Mouse (Mus musculus): ENCODE results near the gene Adgrl2. TPM values are rescaled to one million over a fixed set of nuclear protein-coding genes. Genes with fewer than 3 reads are reported as not detected.

Adgrl2 gene
- polyA plus RNA-seq, 1 experiment from 2014 or later: 80.2 TPM

- no peak overlapping the region for H3K27ac ChIP-seq (replicated peaks; ENCODE audit: low read depth, low read length)
- ATAC-seq (ENCODE audit: low read depth) (no peak), DNase-seq (ENCODE audit: low spot score) (no peak)
- H3K4me3 ChIP-seq (ENCODE audit: low read depth, low read length): no peak overlapping the region
- H3K9ac ChIP-seq (ENCODE audit: low read depth, low read length): no peak overlapping the region
- peaks cover 31% of the 10 kb centered on the region for H3K4me1 ChIP-seq (ENCODE audit: control insufficient read depth, insufficient read depth, low read length)
- H3K27me3 ChIP-seq (replicated peaks; ENCODE audit: control insufficient read depth, insufficient read depth, low read length): no peaks in the 10 kb centered on the region
- no peak overlapping the region for H3K4me2 ChIP-seq (ENCODE audit: low read depth, low read length)
- 89% methylated on average over 5 of the region's 5 CpGs for WGBS
- H3K36me3 ChIP-seq (ENCODE audit: control insufficient read depth, insufficient read depth, low read length): no peaks in the 10 kb centered on the region
- no peaks in the 10 kb centered on the region for H3K9me3 ChIP-seq (ENCODE audit: control insufficient read depth, low read length)
Observed at GRCm38 (mm10) chr3:148963381-148964044, 26.8 kb downstream of the Adgrl2 start.

- WGBS: 66% methylated on average over 5 of the region's 5 CpGs
- H3K4me1 ChIP-seq (ENCODE audit: control insufficient read depth, insufficient read depth, low read length): peaks cover 42% of the 10 kb centered on the region
- no peaks in the 10 kb centered on the region for H3K9me3 ChIP-seq (ENCODE audit: control insufficient read depth, low read length)
- H3K27ac ChIP-seq (replicated peaks; ENCODE audit: low read depth, low read length): no peak overlapping the region
- no peaks in the 10 kb centered on the region for H3K27me3 ChIP-seq (replicated peaks; ENCODE audit: control insufficient read depth, insufficient read depth, low read length)
- no peak overlapping the region for H3K9ac ChIP-seq (ENCODE audit: low read depth, low read length)
- H3K4me2 ChIP-seq (ENCODE audit: low read depth, low read length): no peak overlapping the region
- ATAC-seq (ENCODE audit: low read depth) (no peak), DNase-seq (ENCODE audit: low spot score) (no peak)
- H3K36me3 ChIP-seq (ENCODE audit: control insufficient read depth, insufficient read depth, low read length): no peaks in the 10 kb centered on the region
- no peak overlapping the region for H3K4me3 ChIP-seq (ENCODE audit: low read depth, low read length)
Observed at GRCm38 (mm10) chr3:148961611-148962010, 28.7 kb downstream of the Adgrl2 start.

- Histone ChIP-seq H3K36me3 (ENCODE audit: control insufficient read depth, insufficient read depth, low read length) (no peaks in the 10 kb centered on the region), H3K27me3 (replicated peaks; ENCODE audit: control insufficient read depth, insufficient read depth, low read length) (no peaks in the 10 kb centered on the region), H3K4me2 (ENCODE audit: low read depth, low read length) (no peak overlapping the region), H3K9ac (ENCODE audit: low read depth, low read length) (no peak overlapping the region), H3K27ac (replicated peaks; ENCODE audit: low read depth, low read length) (no peak overlapping the region), H3K4me1 (ENCODE audit: control insufficient read depth, insufficient read depth, low read length) (peaks cover 38% of the 10 kb centered on the region), H3K9me3 (ENCODE audit: control insufficient read depth, low read length) (no peaks in the 10 kb centered on the region), H3K4me3 (ENCODE audit: low read depth, low read length) (no peak overlapping the region)
- 47% methylated on average over 9 of the region's 9 CpGs for WGBS
- DNase-seq (ENCODE audit: low spot score) (no peak), ATAC-seq (ENCODE audit: low read depth) (no peak)
Observed at GRCm38 (mm10) chr3:148960751-148961289, 29.5 kb downstream of the Adgrl2 start.

- Histone ChIP-seq H3K4me1 (ENCODE audit: control insufficient read depth, insufficient read depth, low read length) (peaks cover 36% of the 10 kb centered on the region), H3K27ac (replicated peaks; ENCODE audit: low read depth, low read length) (no peak overlapping the region), H3K4me3 (ENCODE audit: low read depth, low read length) (no peak overlapping the region), H3K27me3 (replicated peaks; ENCODE audit: control insufficient read depth, insufficient read depth, low read length) (no peaks in the 10 kb centered on the region), H3K9ac (ENCODE audit: low read depth, low read length) (no peak overlapping the region), H3K9me3 (ENCODE audit: control insufficient read depth, low read length) (no peaks in the 10 kb centered on the region), H3K4me2 (ENCODE audit: low read depth, low read length) (peak overlapping the region; percentile 48; the same call in 1 of the 2 replicates), H3K36me3 (ENCODE audit: control insufficient read depth, insufficient read depth, low read length) (no peaks in the 10 kb centered on the region)
- DNase-seq (ENCODE audit: low spot score) (no peak), ATAC-seq (ENCODE audit: low read depth) (no peak)
- WGBS: 77% methylated on average over 10 of the region's 10 CpGs
Observed at GRCm38 (mm10) chr3:148960215-148960614, 30.1 kb downstream of the Adgrl2 start.

GRCm38 (mm10) chr3:148959327-148960025 is 30.9 kb downstream of the Adgrl2 start:
- 17% methylated on average over 15 of the region's 15 CpGs for WGBS
- Histone ChIP-seq H3K4me2 (ENCODE audit: low read depth, low read length) (peak overlapping the region; percentile 48), H3K9ac (ENCODE audit: low read depth, low read length) (peak overlapping the region; percentile 17; the same call in 1 of the 2 replicates), H3K9me3 (ENCODE audit: control insufficient read depth, low read length) (no peaks in the 10 kb centered on the region), H3K4me1 (ENCODE audit: control insufficient read depth, insufficient read depth, low read length) (peaks cover 36% of the 10 kb centered on the region), H3K4me3 (ENCODE audit: low read depth, low read length) (peak overlapping the region; percentile 21), H3K27ac (replicated peaks; ENCODE audit: low read depth, low read length) (no peak overlapping the region; the same call in 1 of the 2 replicates), H3K36me3 (ENCODE audit: control insufficient read depth, insufficient read depth, low read length) (0 out of 2 replicates have a peak, but pooled peaks cover 4% of the 10 kb centered on the region), H3K27me3 (replicated peaks; ENCODE audit: control insufficient read depth, insufficient read depth, low read length) (no peaks in the 10 kb centered on the region)
- ATAC-seq (ENCODE audit: low read depth) (0 out of 2 replicates have a peak, but pooled peaks have one; percentile 24), DNase-seq (ENCODE audit: low spot score) (no peak)

- H3K36me3 ChIP-seq (ENCODE audit: control insufficient read depth, insufficient read depth, low read length): 0 out of 2 replicates have a peak, but pooled peaks cover 4% of the 10 kb centered on the region
- no peak overlapping the region for H3K27ac ChIP-seq (replicated peaks; ENCODE audit: low read depth, low read length)
- no peaks in the 10 kb centered on the region for H3K27me3 ChIP-seq (replicated peaks; ENCODE audit: control insufficient read depth, insufficient read depth, low read length)
- no peak overlapping the region for H3K4me3 ChIP-seq (ENCODE audit: low read depth, low read length)
- H3K9me3 ChIP-seq (ENCODE audit: control insufficient read depth, low read length): no peaks in the 10 kb centered on the region
- H3K4me1 ChIP-seq (ENCODE audit: control insufficient read depth, insufficient read depth, low read length): peaks cover 36% of the 10 kb centered on the region
- no peak overlapping the region for H3K9ac ChIP-seq (ENCODE audit: low read depth, low read length)
- H3K4me2 ChIP-seq (ENCODE audit: low read depth, low read length): peak overlapping the region; percentile 48; the same call in 1 of the 2 replicates
- no peak for DNase-seq (ENCODE audit: low spot score)
- no peak for ATAC-seq (ENCODE audit: low read depth)
- 64% methylated on average over 5 of the region's 5 CpGs for WGBS
Observed at GRCm38 (mm10) chr3:148958714-148959113, 31.6 kb downstream of the Adgrl2 start.

- Histone ChIP-seq H3K4me3 (ENCODE audit: low read depth, low read length) (no peak overlapping the region), H3K4me2 (ENCODE audit: low read depth, low read length) (no peak overlapping the region), H3K9me3 (ENCODE audit: control insufficient read depth, low read length) (no peaks in the 10 kb centered on the region), H3K27me3 (replicated peaks; ENCODE audit: control insufficient read depth, insufficient read depth, low read length) (no peaks in the 10 kb centered on the region), H3K4me1 (ENCODE audit: control insufficient read depth, insufficient read depth, low read length) (peaks cover 36% of the 10 kb centered on the region), H3K27ac (replicated peaks; ENCODE audit: low read depth, low read length) (no peak overlapping the region), H3K36me3 (ENCODE audit: control insufficient read depth, insufficient read depth, low read length) (0 out of 2 replicates have a peak, but pooled peaks cover 4% of the 10 kb centered on the region), H3K9ac (ENCODE audit: low read depth, low read length) (no peak overlapping the region)
- 50% methylated on average over 9 of the region's 9 CpGs for WGBS
- DNase-seq (ENCODE audit: low spot score) (no peak), ATAC-seq (ENCODE audit: low read depth) (no peak)
Observed at GRCm38 (mm10) chr3:148958185-148958584, 32.2 kb downstream of the Adgrl2 start.

- peak overlapping the region; percentile 4; the same call in 1 of the 2 replicates for H3K4me2 ChIP-seq (ENCODE audit: low read depth, low read length)
- no peak overlapping the region for H3K9ac ChIP-seq (ENCODE audit: low read depth, low read length)
- peaks cover 16% of the 10 kb centered on the region; the same call in 1 of the 2 replicates for H3K36me3 ChIP-seq (ENCODE audit: control insufficient read depth, insufficient read depth, low read length)
- H3K4me1 ChIP-seq (ENCODE audit: control insufficient read depth, insufficient read depth, low read length): peaks cover 36% of the 10 kb centered on the region
- H3K9me3 ChIP-seq (ENCODE audit: control insufficient read depth, low read length): no peaks in the 10 kb centered on the region
- no peak overlapping the region for H3K4me3 ChIP-seq (ENCODE audit: low read depth, low read length)
- DNase-seq (ENCODE audit: low spot score): peak; percentile 54
- no peak overlapping the region for H3K27ac ChIP-seq (replicated peaks; ENCODE audit: low read depth, low read length)
- no peaks in the 10 kb centered on the region for H3K27me3 ChIP-seq (replicated peaks; ENCODE audit: control insufficient read depth, insufficient read depth, low read length)
- 51% methylated on average over 7 of the region's 7 CpGs for WGBS
- ATAC-seq (ENCODE audit: low read depth): no peak; the same call in 1 of the 2 replicates
Observed at GRCm38 (mm10) chr3:148956887-148957286, 33.5 kb downstream of the Adgrl2 start.

Data from embryonic facial prominence, embryonic 14.5 days (tissue).